Mouse (Mus musculus): ENCODE results near the gene Dpy30.

- TF ChIP-seq CTCF (IDR thresholded peaks at IDR 0.05; ENCODE audit: borderline replicate concordance, insufficient read depth, low read length) (no peak), POLR2A (IDR thresholded peaks at IDR 0.05; ENCODE audit: low read depth, low read length) (no peak)
Observed at GRCm38 (mm10) chr17:74293687-74294425, 29.9 kb downstream of the Dpy30 start.
